Mouse (Mus musculus) small intestine, adult 2 months (tissue): ENCODE measurements around the gene Fabp6.

Source experiments
- CTCF ChIP-seq: fragments of 200-500 bp; IDR thresholded peaks from 2 replicates; pipeline ENCODE4 v1.5.1; 2012; ENCODE audit warnings: low read depth, mild to moderate bottlenecking, control low read depth, inconsistent platforms, low read length, moderate library complexity, mixed read lengths; ENCODE audit not compliant: insufficient replicate concordance, insufficient read length; ENCODE audit errors: extremely low read depth
- POLR2A ChIP-seq: fragments of 200-500 bp; IDR thresholded peaks from 2 replicates; pipeline ENCODE4 v1.6.1; 2012; ENCODE audit warnings: low read depth, mild to moderate bottlenecking, control low read depth, inconsistent platforms, low read length, moderate library complexity

DNA sequence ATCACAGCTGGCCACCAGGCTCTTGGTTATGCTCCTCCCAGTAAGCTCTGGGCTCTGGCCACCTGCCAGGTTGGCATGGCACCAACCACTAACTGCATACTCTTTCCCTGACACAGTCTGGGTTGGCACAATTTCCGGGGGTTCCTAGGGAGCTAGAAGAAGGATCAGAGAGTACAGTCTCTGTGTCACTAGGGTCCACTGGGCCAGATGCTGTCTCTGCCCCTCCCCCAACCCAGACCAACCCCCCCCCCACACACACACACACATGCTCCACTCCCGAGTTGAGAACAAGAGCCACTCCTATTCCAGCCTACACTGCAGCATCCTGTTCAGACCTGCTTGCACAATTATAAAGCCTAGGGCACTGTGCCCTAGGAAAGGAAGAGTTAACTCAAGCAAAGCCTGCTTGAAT is 41.8 kb upstream of the Fabp6 start:
- TF ChIP-seq CTCF, result no peak
- TF ChIP-seq POLR2A, result no peak
